Mouse (Mus musculus) C2C12 (cell line): ENCODE measurements around the gene Lig1. TPM values are rescaled to one million over a fixed set of nuclear protein-coding genes. Genes with fewer than 3 reads are reported as not detected.

Source experiments
- H3K27me3 ChIP-seq: one replicate; pipeline ENCODE4 v1.6.1; 2011; ENCODE audit not compliant: control insufficient read depth, insufficient read depth, insufficient read length
- H3K36me3 ChIP-seq: one replicate; pipeline ENCODE4 v1.6.1; 2011; ENCODE audit not compliant: control insufficient read depth, insufficient read depth
- H3K4me3 ChIP-seq: one replicate; pipeline ENCODE4 v1.5.1; 2011; ENCODE audit warnings: mild to moderate bottlenecking, control low read depth; ENCODE audit not compliant: poor library complexity, insufficient read depth, severe bottlenecking
- H3K79me2 ChIP-seq: one replicate; pipeline ENCODE4 v1.6.1; 2011; ENCODE audit not compliant: control insufficient read depth, insufficient read depth
- H3K79me3 ChIP-seq: one replicate; pipeline ENCODE4 v1.6.1; 2011; ENCODE audit warnings: low read depth, control low read depth
- H3ac ChIP-seq: one replicate; pipeline ENCODE3; 2011; ENCODE audit warnings: low read depth; ENCODE audit not compliant: control insufficient read depth, insufficient read length
- CEBPB ChIP-seq: IDR thresholded peaks from one replicate; pipeline ENCODE4 v1.6.1; 2011; ENCODE audit warnings: low read depth, mild to moderate bottlenecking, control low read depth, moderate library complexity
- CTCF ChIP-seq: IDR thresholded peaks from one replicate; pipeline ENCODE4 v1.5.1; 2011; ENCODE audit not compliant: control insufficient read depth, insufficient read depth, insufficient read length
- FOSL1 ChIP-seq: IDR thresholded peaks from one replicate; pipeline ENCODE4 v1.8.0; 2011; ENCODE audit warnings: mild to moderate bottlenecking, low read length; ENCODE audit not compliant: poor library complexity, insufficient read depth, severe bottlenecking
- MAX ChIP-seq: IDR thresholded peaks from one replicate; pipeline ENCODE4 v1.6.1; 2011; ENCODE audit warnings: mild to moderate bottlenecking, control low read depth
- MYOD1 ChIP-seq: IDR thresholded peaks from one replicate; pipeline ENCODE4 v1.6.1; 2011; ENCODE audit warnings: low read depth; ENCODE audit not compliant: control insufficient read depth, insufficient read length
- MYOG ChIP-seq: IDR thresholded peaks from one replicate; pipeline ENCODE4 v1.6.1; 2011; ENCODE audit not compliant: control insufficient read depth, insufficient read length; ENCODE audit errors: extremely low read depth
- USF1 ChIP-seq: IDR thresholded peaks from one replicate; pipeline ENCODE4 v1.6.1; 2011; ENCODE audit warnings: low read depth, mild to moderate bottlenecking, control low read depth, moderate library complexity
- polyA plus RNA-seq: library from polyadenylated mRNA; unstranded; fragments of >200 nt; fragmentation: generic; extraction: Trizol; gene quantifications from one replicate; pipeline ENCODE4 v1.2.1, GENCODE M21; 2012; ENCODE audit warnings: missing spikeins

Gene Lig1
- polyA plus RNA-seq, 1 experiment = 73.4 TPM

DNA sequence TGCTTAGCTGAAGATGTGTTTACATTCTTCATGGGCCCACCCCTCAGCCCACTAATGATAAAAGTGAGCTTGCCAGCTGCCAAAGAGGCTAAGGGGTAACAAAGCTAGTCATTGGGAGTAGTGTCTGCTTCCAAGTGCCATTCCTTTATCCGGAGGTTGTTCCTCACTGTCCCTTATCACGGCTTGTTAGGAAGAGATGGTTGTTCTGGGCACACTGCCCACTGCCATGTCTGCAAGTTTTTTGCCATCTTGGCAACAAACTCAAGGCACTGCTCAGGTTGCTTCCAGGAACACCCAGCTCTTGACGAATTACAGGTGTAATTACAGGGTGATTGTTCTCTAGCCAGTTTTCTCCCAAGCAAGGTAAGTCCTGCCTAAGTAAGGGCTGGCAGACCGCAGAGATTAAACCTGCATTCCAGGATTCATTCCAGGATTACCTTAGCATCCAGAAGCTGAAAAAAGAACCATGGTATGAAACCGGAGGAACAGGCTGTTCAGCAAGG is 37.1 kb downstream of the Lig1 start:
- Histone ChIP-seq H3K4me3 (no peak overlapping the region), H3K79me3 (no peaks in the 10 kb centered on the region), H3K27me3 (no peaks in the 10 kb centered on the region), H3ac (no peak overlapping the region), H3K79me2 (no peaks in the 10 kb centered on the region), H3K36me3 (peaks cover 31% of the 10 kb centered on the region)
- no peak for TF ChIP-seq USF1

- H3K4me3 ChIP-seq = no peak overlapping the region
- peaks cover 11% of the 10 kb centered on the region for H3K36me3 ChIP-seq
- H3K27me3 ChIP-seq = no peaks in the 10 kb centered on the region
- H3ac ChIP-seq = no peak overlapping the region
- H3K79me2 ChIP-seq = no peaks in the 10 kb centered on the region
- TF ChIP-seq FOSL1 = no peak
- TF ChIP-seq MAX = no peak
- no peak for TF ChIP-seq USF1
- TF ChIP-seq CTCF = no peak
- no peak for TF ChIP-seq CEBPB
- H3K79me3 ChIP-seq = no peaks in the 10 kb centered on the region
These were observed 44.3 kb downstream of the Lig1 start for GRCm38 (mm10) chr7:13321424-13321823.

- H3K36me3 ChIP-seq = peaks cover 11% of the 10 kb centered on the region
- no peak within 1 kb of the TSS for H3ac ChIP-seq
- H3K4me3 ChIP-seq = no peak within 1 kb of the TSS
- TF ChIP-seq CEBPB (no peak), FOSL1 (no peak), MYOD1 (no peak), MAX (no peak), USF1 (no peak), CTCF (no peak), MYOG (no peak)
- H3K79me3 ChIP-seq = no peaks in the 10 kb centered on the region
- no peaks in the 10 kb centered on the region for H3K79me2 ChIP-seq
- H3K27me3 ChIP-seq = no peaks in the 10 kb centered on the region
These were observed 47.2 kb downstream of the Lig1 start, which contains the start of gene Pla2g4c for GRCm38 (mm10) chr7:13324316-13324715. Gene Pla2g4c, plus strand, starts transcription at chr7:13324655.

GRCm38 (mm10) chr7:13330575-13330974 is 53.5 kb downstream of the Lig1 start:
- H3K79me3 ChIP-seq = no peaks in the 10 kb centered on the region
- H3ac ChIP-seq = no peak overlapping the region
- H3K79me2 ChIP-seq = no peaks in the 10 kb centered on the region
- no peaks in the 10 kb centered on the region for H3K27me3 ChIP-seq
- no peak for TF ChIP-seq MAX
- TF ChIP-seq CEBPB = no peak
- no peak for TF ChIP-seq CTCF
- no peak for TF ChIP-seq FOSL1
- TF ChIP-seq MYOG = no peak
- no peak for TF ChIP-seq MYOD1
- TF ChIP-seq USF1 = no peak
- H3K4me3 ChIP-seq = no peak overlapping the region
- H3K36me3 ChIP-seq = peaks cover 15% of the 10 kb centered on the region

DNA sequence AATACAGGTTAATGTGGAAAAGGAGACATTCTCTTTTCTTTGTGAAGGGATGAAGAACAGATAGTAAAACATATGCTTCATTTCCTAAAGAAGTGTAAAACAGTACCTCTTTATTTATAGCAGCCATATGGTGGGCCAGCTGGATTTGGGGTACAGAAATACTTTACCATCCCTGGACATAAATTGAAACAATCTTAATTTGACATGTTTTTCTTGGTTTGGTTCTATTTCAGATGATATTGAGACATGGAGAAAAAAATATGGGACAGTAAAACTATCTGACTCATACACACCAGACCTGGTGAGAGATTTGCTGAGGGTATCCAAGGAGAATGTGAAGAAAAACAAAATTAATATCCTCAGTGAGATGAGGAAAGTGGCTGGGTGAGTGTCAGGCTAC is 78.9 kb downstream of the Lig1 start:
- peaks cover 45% of the 10 kb centered on the region for H3K36me3 ChIP-seq
- no peak overlapping the region for H3ac ChIP-seq
- no peaks in the 10 kb centered on the region for H3K79me3 ChIP-seq
- H3K79me2 ChIP-seq = no peaks in the 10 kb centered on the region
- no peak overlapping the region for H3K4me3 ChIP-seq
- H3K27me3 ChIP-seq = no peaks in the 10 kb centered on the region
- TF ChIP-seq CEBPB = no peak
- no peak for TF ChIP-seq MAX
- no peak for TF ChIP-seq USF1
- TF ChIP-seq MYOD1 = no peak
- TF ChIP-seq FOSL1 = no peak
- TF ChIP-seq CTCF = no peak
- TF ChIP-seq MYOG = no peak

Other genes with a start within 250 kb of the Lig1 start
- gene Chmp2a, start 242.5 kb upstream of the Lig1 start, polyA plus RNA-seq = 128 TPM
- gene Ube2m, start 239.0 kb upstream of the Lig1 start, polyA plus RNA-seq = 239 TPM
- 0.59 TPM for gene Mzf1, start 222.5 kb upstream of the Lig1 start, polyA plus RNA-seq
- gene Vmn1r85, start 182.1 kb upstream of the Lig1 start, polyA plus RNA-seq = not detected
- not detected for gene Vmn1r86, start 157.4 kb upstream of the Lig1 start, polyA plus RNA-seq
- gene Vmn1r87, start 137.1 kb upstream of the Lig1 start, polyA plus RNA-seq = not detected
- not detected for gene Vmn1r88, start 117.7 kb upstream of the Lig1 start, polyA plus RNA-seq
- gene Vmn1r89, start 64.3 kb upstream of the Lig1 start, polyA plus RNA-seq = not detected
- 3.0 TPM for gene Zswim9, start 1.4 kb downstream of the Lig1 start, polyA plus RNA-seq
- gene Pla2g4c, start 47.4 kb downstream of the Lig1 start, polyA plus RNA-seq = 0.20 TPM
- gene Cabp5, start 120.8 kb downstream of the Lig1 start, polyA plus RNA-seq = not detected
- gene Bsph1, start 173.6 kb downstream of the Lig1 start, polyA plus RNA-seq = not detected